Mouse (Mus musculus): ENCODE measurements around the gene Ank2.

Ank2 gene

GRCm38 (mm10) chr3:127172697-127173096 lies 326.5 kb downstream of the Ank2 start:
- no peak for DNase-seq (ENCODE audit: low spot score)

GRCm38 (mm10) chr3:127170246-127170645 lies 328.9 kb downstream of the Ank2 start:
- no peak for DNase-seq (ENCODE audit: low spot score)

GRCm38 (mm10) chr3:127169114-127169513 lies 330.0 kb downstream of the Ank2 start:
- DNase-seq (ENCODE audit: low spot score): no peak

GRCm38 (mm10) chr3:127163749-127164148 lies 335.4 kb downstream of the Ank2 start:
- DNase-seq (ENCODE audit: low spot score): no peak

- DNase-seq (ENCODE audit: low spot score): peak; percentile 25
These were observed 337.0 kb downstream of the Ank2 start for GRCm38 (mm10) chr3:127161998-127162712.

- no peak for DNase-seq (ENCODE audit: low spot score)
These were observed 337.9 kb downstream of the Ank2 start for GRCm38 (mm10) chr3:127161085-127161837.

GRCm38 (mm10) chr3:127157706-127158105 lies 341.4 kb downstream of the Ank2 start:
- DNase-seq (ENCODE audit: low spot score): no peak

GRCm38 (mm10) chr3:127156080-127156479 lies 343.1 kb downstream of the Ank2 start:
- DNase-seq (ENCODE audit: low spot score): no peak

DNA sequence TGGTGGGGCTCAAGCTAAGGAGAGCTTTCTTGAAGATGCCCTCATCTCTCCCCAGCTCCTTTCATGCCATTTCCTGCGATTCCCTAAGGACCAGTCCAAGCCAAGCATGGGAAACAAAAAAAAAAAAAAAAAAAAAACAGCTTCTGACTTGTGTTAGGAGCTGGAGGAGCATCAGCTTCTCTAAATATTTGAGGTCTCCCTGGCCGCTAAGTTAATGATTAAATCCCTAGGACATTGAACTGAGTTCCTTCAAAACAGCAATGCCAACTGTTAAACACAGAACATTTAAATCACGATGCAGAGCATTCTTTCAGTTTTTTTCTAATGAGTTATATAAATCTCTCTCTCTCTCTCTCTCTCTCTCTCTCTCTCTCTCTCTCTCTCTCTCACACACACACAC lies 345.3 kb downstream of the Ank2 start:
- DNase-seq (ENCODE audit: low spot score): no peak

DNA sequence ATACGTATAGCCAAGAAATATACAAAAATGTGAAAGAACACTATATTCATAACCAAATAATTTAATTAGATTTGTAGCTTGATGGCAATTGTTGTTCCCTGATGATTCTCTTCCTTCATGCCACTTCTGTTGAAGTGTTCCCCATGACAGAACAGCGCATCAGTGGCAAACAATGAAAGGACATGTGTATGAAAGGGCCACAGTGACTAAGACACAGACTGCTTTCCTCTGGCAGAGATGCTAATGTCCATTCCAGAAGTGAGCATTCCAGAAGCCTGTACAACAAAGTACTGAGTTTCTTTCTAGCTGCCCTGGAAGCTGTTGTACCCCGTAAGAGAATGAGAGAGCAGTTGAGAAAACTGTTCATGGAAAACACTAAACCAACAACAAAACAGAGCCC lies 345.7 kb downstream of the Ank2 start:
- DNase-seq (ENCODE audit: low spot score): no peak

- DNase-seq (ENCODE audit: low spot score): no peak
These were observed 350.5 kb downstream of the Ank2 start for GRCm38 (mm10) chr3:127148648-127149047.

GRCm38 (mm10) chr3:127140590-127140989 lies 358.6 kb downstream of the Ank2 start:
- DNase-seq (ENCODE audit: low spot score): no peak

DNA sequence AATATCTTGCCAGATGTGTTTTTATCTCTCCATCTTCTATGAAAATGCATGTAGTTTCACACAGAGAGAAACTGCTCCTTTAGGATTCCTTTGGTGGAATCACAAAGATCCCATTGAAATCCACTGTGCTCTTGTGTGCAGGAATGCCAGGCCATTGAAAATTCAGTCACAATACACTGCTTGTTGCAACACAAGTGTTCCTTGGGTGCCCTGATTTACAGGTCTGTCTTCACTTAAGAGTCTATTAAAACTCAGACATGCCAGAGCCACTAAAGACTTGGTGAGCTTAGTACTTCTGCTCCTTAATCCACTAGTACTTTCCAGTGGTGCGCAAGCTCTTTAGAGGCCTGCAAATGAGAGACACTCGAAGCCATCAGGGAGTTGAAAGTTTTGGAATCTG lies 359.5 kb downstream of the Ank2 start:
- DNase-seq (ENCODE audit: low spot score): no peak

- DNase-seq (ENCODE audit: low spot score): no peak
These were observed 361.6 kb downstream of the Ank2 start for GRCm38 (mm10) chr3:127137508-127137907.

DNA sequence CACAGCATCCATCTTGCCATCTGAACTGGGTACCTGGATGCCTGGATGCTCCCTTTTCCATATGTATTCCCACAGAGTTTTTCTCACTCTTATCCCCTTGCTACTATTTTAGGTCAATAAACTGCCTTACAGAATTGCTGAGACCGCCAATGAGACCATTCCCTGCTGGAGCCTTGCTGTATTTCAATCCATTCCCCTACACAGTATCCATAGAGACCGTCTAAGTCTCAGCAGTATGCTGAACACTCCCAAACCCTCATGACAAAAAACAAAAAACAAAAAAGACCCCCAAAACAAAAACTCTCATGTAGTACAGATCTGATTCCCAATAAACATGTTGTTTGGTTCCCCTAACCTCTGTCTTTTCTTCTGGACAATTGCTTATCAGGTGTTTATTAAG lies 365.1 kb downstream of the Ank2 start:
- no peak for DNase-seq (ENCODE audit: low spot score)

DNA sequence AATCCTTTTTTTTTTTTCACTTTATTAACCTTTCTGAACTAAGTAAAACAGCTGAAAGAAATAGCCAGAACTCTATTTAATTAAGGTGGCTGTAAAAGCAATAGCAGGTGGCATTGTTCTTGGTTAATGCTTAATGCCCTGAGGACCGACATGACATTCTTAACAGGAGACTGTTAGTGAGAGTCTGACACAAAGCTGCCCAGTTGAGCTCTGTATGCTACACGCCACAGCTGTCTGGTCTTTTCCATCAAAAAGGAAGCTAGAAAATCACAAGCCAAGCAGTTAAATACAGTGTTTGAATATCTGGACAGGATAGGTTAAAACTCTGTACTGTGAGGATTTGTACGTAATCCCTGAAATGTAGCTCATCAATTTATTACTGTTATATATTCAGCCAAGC lies 368.1 kb downstream of the Ank2 start:
- DNase-seq (ENCODE audit: low spot score): no peak

DNA sequence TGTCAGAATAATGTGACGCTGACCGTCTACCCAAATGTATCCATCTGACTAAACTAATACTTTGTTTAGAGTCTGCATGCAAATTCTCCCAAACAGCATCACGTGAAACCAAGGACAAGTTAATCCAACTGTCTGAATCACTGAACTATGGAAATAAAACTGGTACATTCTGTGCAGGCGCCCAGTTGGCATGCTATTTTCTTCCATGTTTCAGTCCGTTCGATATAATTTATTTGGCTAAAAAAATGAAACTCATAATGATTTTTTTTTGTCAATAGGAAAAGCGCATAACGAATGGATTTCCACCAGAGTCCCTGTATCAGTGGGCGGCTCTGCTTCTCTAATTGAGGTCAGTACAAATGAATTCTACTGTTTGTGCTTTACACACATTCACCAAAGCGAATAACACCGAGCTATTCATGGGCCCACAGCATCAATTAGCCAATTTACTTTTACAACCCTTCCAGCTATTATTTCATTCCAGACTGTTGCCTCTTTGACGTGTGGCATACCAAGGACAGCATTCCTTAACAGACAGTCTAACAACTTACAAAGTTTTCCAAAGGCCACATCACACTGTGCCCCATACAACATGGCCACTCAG lies 368.9 kb downstream of the Ank2 start:
- no peak for DNase-seq (ENCODE audit: low spot score)

DNA sequence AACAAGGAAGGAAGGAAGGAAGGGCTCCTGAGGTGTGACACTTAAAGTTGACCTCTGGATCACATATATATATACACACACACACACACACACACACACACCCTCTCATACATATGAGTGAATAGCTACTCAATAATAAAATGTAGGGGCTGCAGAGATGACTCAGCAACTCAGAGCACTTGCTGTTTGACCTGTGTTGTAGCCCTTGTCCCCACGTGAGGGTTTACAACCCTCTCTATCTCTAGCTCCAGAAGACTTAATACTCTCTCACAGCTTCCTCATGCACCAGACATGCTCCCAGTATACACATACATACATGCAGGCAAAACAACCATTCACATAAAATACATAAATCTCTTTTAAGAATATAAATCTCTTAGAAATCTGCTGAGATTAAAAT lies 369.4 kb downstream of the Ank2 start:
- no peak for DNase-seq (ENCODE audit: low spot score)

DNA sequence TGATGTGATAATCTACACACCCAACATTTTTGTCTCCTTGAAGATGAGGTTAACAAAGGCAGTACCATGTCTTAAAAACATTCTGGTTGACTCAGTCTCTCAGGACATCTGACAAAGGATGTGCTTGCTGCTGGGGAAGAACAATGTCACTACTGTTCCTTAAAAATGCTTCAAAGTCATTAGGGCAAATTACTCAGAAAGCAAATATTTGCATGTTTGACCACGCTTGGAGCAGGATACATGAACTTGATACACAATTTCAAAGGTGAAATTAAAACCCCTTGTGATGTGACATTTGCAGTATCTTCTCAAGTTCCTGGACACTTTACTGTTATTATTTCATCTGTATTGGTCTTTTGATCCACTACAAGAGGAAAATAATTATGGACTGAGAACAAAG lies 371.5 kb downstream of the Ank2 start:
- no peak for DNase-seq (ENCODE audit: low spot score)

- no peak for DNase-seq (ENCODE audit: low spot score)
These were observed 372.9 kb downstream of the Ank2 start for GRCm38 (mm10) chr3:127126220-127126619.

- DNase-seq (ENCODE audit: low spot score): no peak
These were observed 374.7 kb downstream of the Ank2 start for GRCm38 (mm10) chr3:127124375-127124993.

- no peak for DNase-seq (ENCODE audit: low spot score)
These were observed 375.8 kb downstream of the Ank2 start for GRCm38 (mm10) chr3:127123376-127123775.

- DNase-seq (ENCODE audit: low spot score): no peak
These were observed 380.4 kb downstream of the Ank2 start for GRCm38 (mm10) chr3:127118777-127119176.
